Mouse (Mus musculus): Measurements from ENCODE around the gene Lrrc39.

DNA sequence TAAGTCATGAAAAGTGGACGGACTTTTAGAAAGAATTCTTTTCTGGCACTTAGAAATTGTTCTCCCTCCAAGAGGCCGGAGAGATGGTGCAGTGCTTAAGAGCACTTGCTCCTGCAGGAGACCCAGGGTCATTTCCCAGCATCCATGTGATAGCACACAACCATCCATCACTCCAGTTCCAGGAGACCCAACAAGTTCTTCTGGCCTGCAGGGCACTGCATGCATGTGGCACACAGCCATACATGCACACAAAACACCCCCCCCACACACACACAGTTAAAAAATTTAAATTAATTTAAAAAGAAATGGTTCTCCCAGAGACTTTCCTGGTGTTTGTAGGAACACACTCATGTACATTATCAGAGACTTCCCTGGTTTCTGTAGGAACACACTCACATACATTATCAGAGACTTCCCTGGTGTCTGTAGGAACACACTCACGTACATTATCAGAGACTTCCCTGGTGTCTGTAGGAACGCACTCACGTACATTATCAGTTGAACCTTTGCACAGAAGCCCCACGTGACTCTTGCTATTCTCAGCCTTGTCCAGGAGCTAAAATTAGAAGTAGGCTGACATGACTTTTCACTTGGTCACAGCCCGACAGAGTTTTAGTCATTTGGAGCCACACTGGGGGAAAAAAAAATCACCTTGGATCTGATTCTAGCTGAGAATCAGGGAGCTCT is at the start of gene Lrrc39:
- TF ChIP-seq EP300 (IDR thresholded peaks at IDR 0.05; ENCODE audit: low read depth): peak; percentile 94
- TF ChIP-seq CTCF (IDR thresholded peaks at IDR 0.05; ENCODE audit: low read depth): no peak
